Mouse (Mus musculus) lung, postnatal 0 days (tissue): ENCODE results near the gene Rasgrf2.

Source experiments
- CTCF ChIP-seq: IDR thresholded peaks from 2 replicates; pipeline ENCODE4 v1.5.1; 2016; ENCODE audit warnings: antibody characterized with exemption, mild to moderate bottlenecking
- EP300 ChIP-seq: IDR thresholded peaks from 2 replicates; pipeline ENCODE4 v1.6.1; 2016; ENCODE audit warnings: antibody characterized with exemption, mild to moderate bottlenecking, control low read depth

DNA sequence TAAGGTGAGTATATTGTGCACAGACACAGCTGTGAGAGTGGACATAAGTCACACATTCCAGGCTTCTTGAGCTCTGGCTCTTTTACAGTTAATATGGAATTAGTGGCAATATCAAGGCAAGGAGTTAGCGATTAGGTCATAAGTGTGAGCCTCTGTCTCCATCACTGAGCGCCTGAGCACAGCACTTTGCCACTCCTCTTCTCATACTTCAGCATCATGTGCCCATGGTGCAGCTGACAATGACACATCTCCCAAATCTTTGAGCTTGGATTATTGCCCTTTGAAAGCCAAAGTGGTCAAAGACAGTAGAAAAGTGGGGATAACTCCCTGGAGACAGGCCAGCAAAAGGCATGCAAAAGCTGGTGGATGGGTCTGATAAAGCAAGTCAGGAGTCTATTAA lies 175.8 kb downstream of the Rasgrf2 start:
- no peak for TF ChIP-seq CTCF
- no peak for TF ChIP-seq EP300
